Mouse (Mus musculus): ENCODE results near the gene Pam. TPM values are rescaled to one million over a fixed set of nuclear protein-coding genes. Genes with fewer than 3 reads are reported as not detected.
"Not testable (repeated sequence)": the region's sequence is repeated elsewhere in the genome, so short reads cannot be mapped to it uniquely, and the experiment has no call there.

Pam gene
- polyA plus RNA-seq, 1 experiment from 2014 or later: 18.0 TPM

GRCm38 (mm10) chr1:97960681-97961080, 134.8 kb downstream of the Pam start:
- Histone ChIP-seq H3K36me3 (ENCODE audit: control insufficient read depth, insufficient read depth, low read length) (no peaks in the 10 kb centered on the region), H3K4me3 (ENCODE audit: low read depth, low read length) (no peak overlapping the region), H3K9ac (ENCODE audit: low read length) (no peak overlapping the region), H3K4me2 (ENCODE audit: low read depth, severe bottlenecking) (no peak overlapping the region), H3K27ac (replicated peaks; ENCODE audit: low read depth, low read length) (no peak overlapping the region), H3K4me1 (ENCODE audit: control insufficient read depth, insufficient read depth, low read length) (no peaks in the 10 kb centered on the region), H3K9me3 (ENCODE audit: control insufficient read depth, low read length) (no peaks in the 10 kb centered on the region), H3K27me3 (ENCODE audit: control insufficient read depth, insufficient read depth, low read length) (no peaks in the 10 kb centered on the region)
- ATAC-seq (ENCODE audit: insufficient number of reproducible peaks, low FRiP score, low TSS enrichment, low read depth) (no peak), DNase-seq (ENCODE audit: low spot score) (no peak)
- WGBS: 81% methylated on average over 3 of the region's 3 CpGs

GRCm38 (mm10) chr1:97960124-97960523, 135.3 kb downstream of the Pam start:
- Histone ChIP-seq H3K9me3 (ENCODE audit: control insufficient read depth, low read length) (no peaks in the 10 kb centered on the region), H3K4me3 (ENCODE audit: low read depth, low read length) (no peak overlapping the region), H3K4me1 (ENCODE audit: control insufficient read depth, insufficient read depth, low read length) (no peaks in the 10 kb centered on the region), H3K36me3 (ENCODE audit: control insufficient read depth, insufficient read depth, low read length) (no peaks in the 10 kb centered on the region), H3K27ac (replicated peaks; ENCODE audit: low read depth, low read length) (no peak overlapping the region), H3K27me3 (ENCODE audit: control insufficient read depth, insufficient read depth, low read length) (no peaks in the 10 kb centered on the region), H3K9ac (ENCODE audit: low read length) (no peak overlapping the region), H3K4me2 (ENCODE audit: low read depth, severe bottlenecking) (no peak overlapping the region)
- DNase-seq (ENCODE audit: low spot score): no peak
- 92% methylated on average over 6 of the region's 6 CpGs for WGBS
- ATAC-seq (ENCODE audit: insufficient number of reproducible peaks, low FRiP score, low TSS enrichment, low read depth): no peak

- ATAC-seq (ENCODE audit: insufficient number of reproducible peaks, low FRiP score, low TSS enrichment, low read depth): no peak
- WGBS: 86% methylated on average over 4 of the region's 4 CpGs
Observed at GRCm38 (mm10) chr1:97958759-97959158, 136.7 kb downstream of the Pam start.

GRCm38 (mm10) chr1:97949258-97949657, 146.2 kb downstream of the Pam start:
- not testable (repeated sequence) for H3K4me1 ChIP-seq (ENCODE audit: control insufficient read depth, insufficient read depth, low read length); H3K9ac ChIP-seq (ENCODE audit: low read length); H3K9me3 ChIP-seq (ENCODE audit: control insufficient read depth, low read length); ATAC-seq (ENCODE audit: insufficient number of reproducible peaks, low FRiP score, low TSS enrichment, low read depth); H3K27ac ChIP-seq (replicated peaks; ENCODE audit: low read depth, low read length); DNase-seq (ENCODE audit: low spot score); H3K27me3 ChIP-seq (ENCODE audit: control insufficient read depth, insufficient read depth, low read length); H3K4me3 ChIP-seq (ENCODE audit: low read depth, low read length); H3K36me3 ChIP-seq (ENCODE audit: control insufficient read depth, insufficient read depth, low read length); H3K4me2 ChIP-seq (ENCODE audit: low read depth, severe bottlenecking)
- WGBS: 92% methylated on average over 17 of the region's 17 CpGs

More at GRCm38 (mm10) chr1:97958759-97959158, 136.7 kb downstream of the Pam start:
- H3K9me3 ChIP-seq (ENCODE audit: control insufficient read depth, low read length): no peaks in the 10 kb centered on the region
- no peak overlapping the region for H3K4me2 ChIP-seq (ENCODE audit: low read depth, severe bottlenecking)
- no peaks in the 10 kb centered on the region for H3K27me3 ChIP-seq (ENCODE audit: control insufficient read depth, insufficient read depth, low read length)
- no peaks in the 10 kb centered on the region for H3K36me3 ChIP-seq (ENCODE audit: control insufficient read depth, insufficient read depth, low read length)
- DNase-seq (ENCODE audit: low spot score): no peak
- H3K27ac ChIP-seq (replicated peaks; ENCODE audit: low read depth, low read length): no peak overlapping the region
- H3K4me1 ChIP-seq (ENCODE audit: control insufficient read depth, insufficient read depth, low read length): no peaks in the 10 kb centered on the region
- H3K9ac ChIP-seq (ENCODE audit: low read length): no peak overlapping the region
- no peak overlapping the region for H3K4me3 ChIP-seq (ENCODE audit: low read depth, low read length)

GRCm38 (mm10) chr1:97947100-97947499, 148.3 kb downstream of the Pam start:
- H3K27me3 ChIP-seq (ENCODE audit: control insufficient read depth, insufficient read depth, low read length): no peaks in the 10 kb centered on the region
- no peaks in the 10 kb centered on the region for H3K4me1 ChIP-seq (ENCODE audit: control insufficient read depth, insufficient read depth, low read length)
- ATAC-seq (ENCODE audit: insufficient number of reproducible peaks, low FRiP score, low TSS enrichment, low read depth) (no peak), DNase-seq (ENCODE audit: low spot score) (no peak)
- H3K9me3 ChIP-seq (ENCODE audit: control insufficient read depth, low read length): no peaks in the 10 kb centered on the region
- no peak overlapping the region for H3K27ac ChIP-seq (replicated peaks; ENCODE audit: low read depth, low read length)
- no peak overlapping the region for H3K4me3 ChIP-seq (ENCODE audit: low read depth, low read length)
- H3K9ac ChIP-seq (ENCODE audit: low read length): no peak overlapping the region
- no peaks in the 10 kb centered on the region for H3K36me3 ChIP-seq (ENCODE audit: control insufficient read depth, insufficient read depth, low read length)
- WGBS: 78% methylated on average over 3 of the region's 3 CpGs
- no peak overlapping the region for H3K4me2 ChIP-seq (ENCODE audit: low read depth, severe bottlenecking)

- WGBS: 66% methylated on average over 4 of the region's 4 CpGs
Observed at GRCm38 (mm10) chr1:97943908-97944608, 151.4 kb downstream of the Pam start.

GRCm38 (mm10) chr1:97943402-97943801, 152.0 kb downstream of the Pam start:
- DNase-seq (ENCODE audit: low spot score): no peak
- no peak for ATAC-seq (ENCODE audit: insufficient number of reproducible peaks, low FRiP score, low TSS enrichment, low read depth)
- WGBS: 57% methylated on average over 4 of the region's 4 CpGs
- no peak overlapping the region for H3K9ac ChIP-seq (ENCODE audit: low read length)
- H3K27ac ChIP-seq (replicated peaks; ENCODE audit: low read depth, low read length): no peak overlapping the region
- no peaks in the 10 kb centered on the region for H3K4me1 ChIP-seq (ENCODE audit: control insufficient read depth, insufficient read depth, low read length)
- H3K36me3 ChIP-seq (ENCODE audit: control insufficient read depth, insufficient read depth, low read length): no peaks in the 10 kb centered on the region
- H3K4me2 ChIP-seq (ENCODE audit: low read depth, severe bottlenecking): no peak overlapping the region
- no peak overlapping the region for H3K4me3 ChIP-seq (ENCODE audit: low read depth, low read length)
- H3K27me3 ChIP-seq (ENCODE audit: control insufficient read depth, insufficient read depth, low read length): no peaks in the 10 kb centered on the region
- no peaks in the 10 kb centered on the region for H3K9me3 ChIP-seq (ENCODE audit: control insufficient read depth, low read length)

More at GRCm38 (mm10) chr1:97943908-97944608, 151.4 kb downstream of the Pam start:
- H3K4me3 ChIP-seq (ENCODE audit: low read depth, low read length): no peak overlapping the region
- no peaks in the 10 kb centered on the region for H3K27me3 ChIP-seq (ENCODE audit: control insufficient read depth, insufficient read depth, low read length)
- no peak overlapping the region for H3K27ac ChIP-seq (replicated peaks; ENCODE audit: low read depth, low read length)
- DNase-seq (ENCODE audit: low spot score): no peak
- no peak for ATAC-seq (ENCODE audit: insufficient number of reproducible peaks, low FRiP score, low TSS enrichment, low read depth)
- H3K36me3 ChIP-seq (ENCODE audit: control insufficient read depth, insufficient read depth, low read length): no peaks in the 10 kb centered on the region
- no peaks in the 10 kb centered on the region for H3K4me1 ChIP-seq (ENCODE audit: control insufficient read depth, insufficient read depth, low read length)
- H3K9ac ChIP-seq (ENCODE audit: low read length): no peak overlapping the region
- no peaks in the 10 kb centered on the region for H3K9me3 ChIP-seq (ENCODE audit: control insufficient read depth, low read length)
- no peak overlapping the region for H3K4me2 ChIP-seq (ENCODE audit: low read depth, severe bottlenecking)

GRCm38 (mm10) chr1:97942966-97943365, 152.5 kb downstream of the Pam start:
- Histone ChIP-seq H3K9me3 (ENCODE audit: control insufficient read depth, low read length) (no peaks in the 10 kb centered on the region), H3K36me3 (ENCODE audit: control insufficient read depth, insufficient read depth, low read length) (no peaks in the 10 kb centered on the region), H3K9ac (ENCODE audit: low read length) (no peak overlapping the region), H3K4me1 (ENCODE audit: control insufficient read depth, insufficient read depth, low read length) (no peaks in the 10 kb centered on the region), H3K27ac (replicated peaks; ENCODE audit: low read depth, low read length) (no peak overlapping the region), H3K4me3 (ENCODE audit: low read depth, low read length) (no peak overlapping the region), H3K27me3 (ENCODE audit: control insufficient read depth, insufficient read depth, low read length) (no peaks in the 10 kb centered on the region), H3K4me2 (ENCODE audit: low read depth, severe bottlenecking) (no peak overlapping the region)
- no peak for DNase-seq (ENCODE audit: low spot score)
- no peak for ATAC-seq (ENCODE audit: insufficient number of reproducible peaks, low FRiP score, low TSS enrichment, low read depth)
- WGBS: 53% methylated on average over 2 of the region's 2 CpGs

- ATAC-seq (ENCODE audit: insufficient number of reproducible peaks, low FRiP score, low TSS enrichment, low read depth) (no peak), DNase-seq (ENCODE audit: low spot score) (no peak)
- H3K27ac ChIP-seq (replicated peaks; ENCODE audit: low read depth, low read length): no peak overlapping the region
- H3K4me2 ChIP-seq (ENCODE audit: low read depth, severe bottlenecking): no peak overlapping the region
- WGBS: 94% methylated on average over 3 of the region's 3 CpGs
- H3K36me3 ChIP-seq (ENCODE audit: control insufficient read depth, insufficient read depth, low read length): no peaks in the 10 kb centered on the region
- H3K9ac ChIP-seq (ENCODE audit: low read length): no peak overlapping the region
- H3K27me3 ChIP-seq (ENCODE audit: control insufficient read depth, insufficient read depth, low read length): no peaks in the 10 kb centered on the region
- no peak overlapping the region for H3K4me3 ChIP-seq (ENCODE audit: low read depth, low read length)
- no peaks in the 10 kb centered on the region for H3K4me1 ChIP-seq (ENCODE audit: control insufficient read depth, insufficient read depth, low read length)
- H3K9me3 ChIP-seq (ENCODE audit: control insufficient read depth, low read length): no peaks in the 10 kb centered on the region
Observed at GRCm38 (mm10) chr1:97938586-97938985, 156.9 kb downstream of the Pam start.
